Mouse (Mus musculus) fibroblast of lung, adult 2 months (primary cell): ENCODE data around the gene Pnpla3.
A peak's percentile ranks its signal among the peaks of the same experiment; 100 is the strongest.

Experiments
- DNase-seq: peaks from one replicate; pipeline ENCODE4 v3.0.0-alpha.2; 2011; ENCODE audit warnings: low read depth

The Pnpla3 gene

GRCm38 (mm10) chr15:84178733-84179132 lies 11.1 kb downstream of the Pnpla3 start:
- DNase-seq: no peak

GRCm38 (mm10) chr15:84182000-84182399 lies 14.4 kb downstream of the Pnpla3 start:
- no peak for DNase-seq

GRCm38 (mm10) chr15:84183967-84184366 lies 16.3 kb downstream of the Pnpla3 start:
- DNase-seq: no peak

GRCm38 (mm10) chr15:84186196-84186595 lies 18.6 kb downstream of the Pnpla3 start:
- no peak for DNase-seq

- DNase-seq: no peak
These were observed 21.4 kb downstream of the Pnpla3 start for GRCm38 (mm10) chr15:84188887-84189530.

- no peak for DNase-seq
These were observed 22.2 kb downstream of the Pnpla3 start for GRCm38 (mm10) chr15:84189881-84190280.

- no peak for DNase-seq
These were observed 24.1 kb downstream of the Pnpla3 start for GRCm38 (mm10) chr15:84191724-84192057.

GRCm38 (mm10) chr15:84192058-84192791 lies 24.6 kb downstream of the Pnpla3 start, which contains the start of gene Samm50:
Gene Samm50 (plus strand): TSS chr15:84192241.
- DNase-seq: peak; percentile 87

GRCm38 (mm10) chr15:84196486-84197165 lies 29.0 kb downstream of the Pnpla3 start:
- DNase-seq: no peak

GRCm38 (mm10) chr15:84207327-84207726 lies 39.7 kb downstream of the Pnpla3 start:
- no peak for DNase-seq

- no peak for DNase-seq
These were observed 42.1 kb downstream of the Pnpla3 start for GRCm38 (mm10) chr15:84209517-84210412.

GRCm38 (mm10) chr15:84210461-84210860 lies 42.8 kb downstream of the Pnpla3 start:
- no peak for DNase-seq

GRCm38 (mm10) chr15:84210941-84211340 lies 43.3 kb downstream of the Pnpla3 start:
- DNase-seq: no peak

- no peak for DNase-seq
These were observed 43.9 kb downstream of the Pnpla3 start for GRCm38 (mm10) chr15:84211564-84211963.

GRCm38 (mm10) chr15:84212031-84212755 lies 44.6 kb downstream of the Pnpla3 start:
- no peak for DNase-seq

- DNase-seq: no peak
These were observed 45.1 kb downstream of the Pnpla3 start for GRCm38 (mm10) chr15:84212756-84213105.

- DNase-seq: no peak
These were observed 45.6 kb downstream of the Pnpla3 start for GRCm38 (mm10) chr15:84213162-84213739.

GRCm38 (mm10) chr15:84214476-84214875 lies 46.8 kb downstream of the Pnpla3 start:
- DNase-seq: no peak

GRCm38 (mm10) chr15:84215273-84215672 lies 47.6 kb downstream of the Pnpla3 start:
- DNase-seq: no peak

GRCm38 (mm10) chr15:84216026-84216425 lies 48.4 kb downstream of the Pnpla3 start:
- no peak for DNase-seq

GRCm38 (mm10) chr15:84216461-84217084 lies 48.9 kb downstream of the Pnpla3 start:
- DNase-seq: no peak
